Mouse (Mus musculus) T-helper 17 cell (primary cell): ENCODE measurements around the gene Sik3.
"Not testable (repeated sequence)": the region's sequence is repeated elsewhere in the genome, so short reads cannot be mapped to it uniquely, and the experiment has no call there.

Experiments
- in situ Hi-C, 2 experiments: fragments of 300-600 bp; cut with MboI, MseI; formaldehyde crosslinking; loops; 1 replicate in 1 of 2; 2 replicates in 1 of 2; pipeline ENCODE4 v1.15.1; 2025; ENCODE audit warnings: high pct_unique_total_duplicates in 2 of 2

The Sik3 gene

GRCm38 (mm10) chr9:46050203-46050602, 37.6 kb downstream of the Sik3 start:
- in situ Hi-C loops = no loop called here

GRCm38 (mm10) chr9:46053014-46053666, 40.5 kb downstream of the Sik3 start:
- in situ Hi-C loops = no loop called here

GRCm38 (mm10) chr9:46058065-46058464, 45.4 kb downstream of the Sik3 start:
- in situ Hi-C loops = no loop called here

GRCm38 (mm10) chr9:46060249-46060648, 47.6 kb downstream of the Sik3 start:
- in situ Hi-C loops = no loop called here

DNA sequence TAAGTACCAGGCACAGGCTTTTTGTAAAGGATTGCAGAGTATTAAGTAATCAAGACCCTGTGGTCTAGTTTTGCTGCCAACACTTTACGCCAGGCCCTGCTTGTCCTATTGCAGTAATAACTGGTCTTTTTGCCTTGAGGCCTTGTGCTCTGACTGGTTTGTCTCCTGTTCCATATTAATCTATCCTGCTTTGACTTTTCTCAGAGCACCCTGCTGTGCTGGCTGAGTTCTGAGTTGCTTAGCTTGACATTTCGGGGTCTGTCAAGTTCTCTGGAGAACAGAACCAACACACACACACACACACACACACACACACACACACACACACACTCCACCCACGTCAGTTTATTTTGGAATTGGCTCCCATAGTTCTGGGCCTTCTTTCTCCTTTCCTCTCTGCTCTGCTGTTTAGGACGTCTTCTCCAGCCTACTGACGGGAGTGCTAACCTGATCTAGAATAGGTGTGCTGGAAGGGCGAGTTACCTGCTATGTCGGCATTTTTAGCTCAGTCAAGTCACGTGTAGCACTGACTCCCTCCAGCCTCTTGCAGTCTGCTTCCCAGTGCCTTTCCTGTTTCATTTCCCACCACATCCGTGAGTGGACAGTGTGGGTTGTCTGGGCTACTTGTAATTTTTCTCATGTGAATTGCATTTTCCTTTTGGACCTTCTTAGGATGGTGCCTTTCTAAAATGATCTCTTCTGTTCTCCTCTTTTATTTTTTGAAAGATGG, 49.2 kb downstream of the Sik3 start:
- in situ Hi-C loops = no loop called here

DNA sequence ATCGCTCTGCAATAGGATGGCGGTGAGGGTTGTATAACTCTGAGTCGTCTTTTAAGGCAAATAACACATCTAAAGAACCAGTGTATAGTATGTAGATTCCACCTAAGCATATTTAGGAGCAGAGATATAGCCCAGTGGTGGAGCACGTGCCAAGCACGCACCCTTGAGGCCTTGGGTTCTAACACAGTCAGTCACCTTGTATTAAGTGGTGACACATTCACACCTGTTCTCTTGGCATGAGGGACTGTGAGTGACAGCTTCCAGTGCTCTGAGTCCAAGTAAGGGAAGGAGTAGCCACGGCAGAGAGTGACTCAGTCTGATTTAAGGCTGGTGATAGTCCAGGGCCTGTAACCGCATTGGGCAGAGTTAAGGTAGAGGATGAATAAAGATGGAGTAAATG, 51.7 kb downstream of the Sik3 start:
- in situ Hi-C loops = no loop called here

DNA sequence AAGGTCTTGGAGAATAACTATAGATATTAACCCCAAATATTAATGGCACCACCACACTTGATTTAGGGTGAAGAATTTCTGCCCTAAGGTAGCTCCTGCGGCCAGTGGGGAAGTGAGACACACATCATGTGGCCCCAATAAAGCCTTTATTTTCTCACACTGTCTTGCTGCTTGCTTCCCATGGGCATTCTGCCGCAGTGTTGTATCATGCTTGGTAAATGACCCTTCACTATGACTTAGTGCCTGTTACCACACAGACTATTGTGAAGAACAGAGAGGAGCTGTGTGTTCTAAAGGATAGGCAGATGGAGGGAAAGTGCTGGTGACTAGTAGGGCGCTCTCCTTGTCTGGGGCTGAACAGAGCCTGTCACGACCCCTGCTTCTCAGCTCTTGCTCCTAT, 54.1 kb downstream of the Sik3 start:
- in situ Hi-C loops = no loop called here

- in situ Hi-C loops = no loop called here
Observed at GRCm38 (mm10) chr9:46067691-46068090, 55.1 kb downstream of the Sik3 start.

GRCm38 (mm10) chr9:46069013-46069412, 56.4 kb downstream of the Sik3 start:
- in situ Hi-C loops = no loop called here

GRCm38 (mm10) chr9:46072101-46072835, 59.6 kb downstream of the Sik3 start:
- in situ Hi-C loops = no loop called here

DNA sequence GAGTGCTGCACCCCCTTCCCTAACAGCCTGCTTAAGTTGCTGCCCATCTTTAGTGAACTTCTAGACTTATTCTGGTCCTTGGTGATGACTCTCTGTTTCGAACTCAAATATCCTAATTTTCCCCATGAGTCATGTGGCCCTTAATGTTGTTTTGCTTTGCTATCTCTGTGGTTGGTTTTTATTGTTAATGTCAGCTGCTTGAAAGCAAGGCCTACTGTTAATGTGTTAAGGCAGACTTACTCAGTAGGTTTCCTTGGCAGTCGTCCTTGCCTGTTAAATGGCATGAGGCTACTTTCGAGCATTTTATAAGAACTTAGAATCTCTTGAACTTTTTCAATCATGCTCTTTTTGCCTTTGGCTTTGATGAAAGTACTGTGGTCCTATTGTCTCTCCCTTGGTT, 60.8 kb downstream of the Sik3 start:
- in situ Hi-C loops = no loop called here

GRCm38 (mm10) chr9:46075578-46075977, 63.0 kb downstream of the Sik3 start:
- in situ Hi-C loops = no loop called here

DNA sequence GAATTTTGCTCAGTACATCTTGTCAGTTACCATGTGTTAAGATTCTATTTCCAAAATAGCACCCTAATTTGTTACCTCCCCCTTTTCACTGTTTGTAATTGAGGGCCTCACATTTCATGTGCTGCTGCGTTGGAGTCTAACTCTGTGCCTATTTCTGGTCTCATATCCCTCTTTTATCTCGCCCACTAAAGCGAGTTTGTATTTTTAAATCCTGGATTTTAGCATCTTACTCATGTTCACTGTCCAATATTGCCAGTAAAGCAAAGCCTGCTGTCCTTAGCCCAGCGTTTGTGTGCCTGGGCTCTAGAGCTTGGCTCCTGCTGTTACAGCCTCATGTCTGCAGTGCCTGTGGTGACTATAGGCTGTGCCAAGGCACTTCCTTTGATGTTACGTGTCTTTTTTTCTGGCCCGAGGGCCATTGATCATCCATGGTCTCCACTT, 69.8 kb downstream of the Sik3 start:
- in situ Hi-C loops = loop anchor here in 1 of 2 experiments (10.0 kb wide), 2 partner anchors 68 to 1688 kb away; partner anchors contain the start of genes Pafah1b2, Sik3 and Slc37a4

- in situ Hi-C loops = loop anchor here in 1 of 2 experiments (10.0 kb wide), 2 partner anchors 69 to 1689 kb away; partner anchors contain the start of genes Pafah1b2, Sik3 and Slc37a4
Observed at GRCm38 (mm10) chr9:46083490-46083893, 70.9 kb downstream of the Sik3 start.

DNA sequence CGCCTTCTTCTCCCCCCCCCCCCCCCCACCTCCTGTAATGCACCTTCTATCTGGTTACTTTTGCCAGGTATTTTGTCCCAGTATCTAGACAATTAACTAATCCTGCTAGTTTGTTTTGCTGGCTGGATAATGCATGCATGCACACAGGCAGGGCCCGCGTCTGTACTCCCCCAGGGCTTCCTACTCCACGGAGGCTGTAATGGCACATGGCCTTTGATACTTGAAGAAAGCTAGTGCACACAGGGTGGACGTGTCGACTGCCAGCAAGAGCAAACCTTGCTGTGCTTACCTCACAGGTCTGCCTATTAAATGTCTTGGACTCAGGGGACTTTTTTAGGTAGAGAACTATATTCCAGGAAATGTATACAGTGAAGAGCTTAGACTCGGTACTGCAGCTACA, 73.3 kb downstream of the Sik3 start:
- in situ Hi-C loops = loop anchor here in 1 of 2 experiments (10.0 kb wide), 2 partner anchors 71 to 1691 kb away; partner anchors contain the start of genes Pafah1b2, Sik3 and Slc37a4

GRCm38 (mm10) chr9:46086826-46087225, 74.2 kb downstream of the Sik3 start:
- in situ Hi-C loops = loop anchor here in 1 of 2 experiments (10.0 kb wide), 2 partner anchors 72 to 1692 kb away; partner anchors contain the start of genes Pafah1b2, Sik3 and Slc37a4

DNA sequence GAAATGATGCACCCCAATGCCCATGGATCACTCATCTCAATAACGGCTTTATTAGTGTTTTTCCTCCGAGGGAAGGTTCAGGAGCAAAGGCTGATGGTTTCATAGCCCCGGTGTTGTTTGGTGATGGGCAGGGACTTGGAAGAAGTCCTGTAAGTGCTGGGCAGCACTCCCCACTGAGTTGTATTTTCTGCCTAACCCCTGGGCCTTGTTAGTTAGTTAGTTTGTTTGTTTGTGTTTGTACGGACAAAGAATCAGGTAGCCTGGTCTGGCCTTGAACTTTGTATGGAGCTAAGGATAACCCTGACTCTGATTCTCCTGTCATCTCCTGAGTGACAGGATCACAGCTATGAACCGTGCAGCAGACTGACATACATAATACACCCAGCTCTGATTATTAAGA, 74.8 kb downstream of the Sik3 start:
- in situ Hi-C loops = loop anchor here in 1 of 2 experiments (10.0 kb wide), 2 partner anchors 73 to 1693 kb away; partner anchors contain the start of genes Pafah1b2, Sik3 and Slc37a4

DNA sequence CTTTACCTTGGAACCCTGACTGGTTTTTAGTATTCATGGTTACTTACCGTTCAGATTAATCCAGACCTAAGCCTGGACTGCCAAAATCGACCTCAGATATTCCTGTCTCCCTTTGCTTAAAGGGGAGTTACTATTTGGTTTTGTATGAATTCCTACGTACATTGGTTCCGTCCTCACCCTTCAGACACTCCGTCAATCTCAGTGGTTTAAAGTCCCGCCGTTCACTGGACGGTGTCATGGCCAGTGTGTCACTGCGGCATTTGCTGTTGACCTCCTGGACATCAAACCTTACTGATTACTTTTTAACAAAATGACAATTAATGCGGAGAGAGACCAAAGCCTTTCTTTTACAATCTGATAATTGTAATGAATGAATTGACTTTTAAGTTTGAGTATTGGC, 76.1 kb downstream of the Sik3 start:
- in situ Hi-C loops = loop anchor here in 1 of 2 experiments (10.0 kb wide), 2 partner anchors 74 to 1694 kb away; partner anchors contain the start of genes Pafah1b2, Sik3 and Slc37a4

GRCm38 (mm10) chr9:46090066-46090465, 77.4 kb downstream of the Sik3 start:
- in situ Hi-C loops = no loop called here

DNA sequence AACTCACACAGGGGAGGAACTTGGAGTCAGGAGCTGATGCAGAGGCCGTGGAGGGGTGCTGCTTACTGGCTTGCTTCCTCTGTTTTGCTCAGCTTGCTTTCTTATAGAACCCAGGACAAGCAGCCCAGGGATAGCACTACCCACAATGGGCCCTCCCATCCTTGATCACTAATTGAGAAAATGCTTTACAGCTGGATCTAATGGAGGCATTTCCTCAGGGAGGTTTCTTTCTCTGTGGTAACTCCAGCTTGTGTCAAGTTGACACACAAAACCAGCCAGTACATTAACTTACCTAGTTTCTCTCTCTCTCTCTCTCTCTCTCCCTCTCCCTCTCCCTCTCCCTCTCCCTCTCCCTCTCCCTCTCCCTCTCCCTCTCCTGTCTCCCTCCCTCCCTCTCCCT, 78.5 kb downstream of the Sik3 start:
- in situ Hi-C loops = not testable (repeated sequence)

- in situ Hi-C loops = no loop called here
Observed at GRCm38 (mm10) chr9:46092633-46093032, 80.0 kb downstream of the Sik3 start.
